Mouse (Mus musculus) liver, postnatal 0 days (tissue): ENCODE measurements at regions not wholly inside any gene's neighbourhood (a gene's known extent, or its start where the extent isn't known, plus 50 kb on each side); places are given as distances from the start of the nearest gene placed in this dataset.
A peak's percentile ranks its signal among the peaks of the same experiment; 100 is the strongest.

ENCODE experiments used
- ATAC-seq: fragments of 200-750 bp; cut with Nextera tagmentation; 2 replicates; pipeline ENCODE4 v1.8.0; 2017; ENCODE audit warnings: mild to moderate bottlenecking, moderate library complexity
- DNase-seq: peaks from one replicate; pipeline ENCODE4 v3.0.0-alpha.2; 2016
- H3K27ac ChIP-seq: fragments of 300-500 bp; sonication (generic); 2 replicates; pipeline ENCODE4 v1.5.1; 2014; ENCODE audit warnings: antibody characterized with exemption, moderate library complexity, mild to moderate bottlenecking, low read depth
- H3K27me3 ChIP-seq: fragments of 300-500 bp; sonication (generic); 2 replicates; pipeline ENCODE4 v1.6.1; 2014; ENCODE audit warnings: low read length, control low read depth, mixed read lengths; ENCODE audit not compliant: insufficient read depth
- H3K36me3 ChIP-seq: fragments of 300-500 bp; sonication (generic); replicated peaks from 2 replicates; pipeline ENCODE4 v1.6.1; 2014; ENCODE audit warnings: mild to moderate bottlenecking, control low read depth, low read length, moderate library complexity, mixed read lengths; ENCODE audit not compliant: insufficient read depth
- H3K4me1 ChIP-seq: fragments of 300-500 bp; sonication (generic); 2 replicates; pipeline ENCODE4 v1.6.1; 2014; ENCODE audit warnings: antibody characterized with exemption, mild to moderate bottlenecking, control low read depth; ENCODE audit not compliant: insufficient read depth
- H3K4me2 ChIP-seq: fragments of 300-500 bp; sonication (generic); 2 replicates; pipeline ENCODE4 v1.6.1; 2014; ENCODE audit warnings: low read depth, mild to moderate bottlenecking, low read length, moderate library complexity, mixed read lengths
- H3K4me3 ChIP-seq: fragments of 300-500 bp; sonication (generic); 2 replicates; pipeline ENCODE4 v1.5.1; 2014; ENCODE audit warnings: low read depth, low read length
- H3K9ac ChIP-seq: fragments of 300-500 bp; sonication (generic); replicated peaks from 2 replicates; pipeline ENCODE4 v1.6.1; 2014; ENCODE audit warnings: mild to moderate bottlenecking, moderate library complexity
- H3K9me3 ChIP-seq: fragments of 300-500 bp; sonication (generic); 2 replicates; pipeline ENCODE4 v1.6.1; 2016; ENCODE audit warnings: mild to moderate bottlenecking, control low read depth, low read length, mixed read lengths
- CTCF ChIP-seq: sonication (generic); IDR thresholded peaks from 2 replicates; pipeline ENCODE4 v1.5.1; 2016; ENCODE audit warnings: antibody characterized with exemption, low read depth
- EP300 ChIP-seq: IDR thresholded peaks from 2 replicates; pipeline ENCODE4 v1.6.1; 2016; ENCODE audit warnings: antibody characterized with exemption, low read depth, mild to moderate bottlenecking
- WGBS: fragments of 180-500 bp; shearing (Covaris S2); extraction: QIAGEN DNeasy Blood & Tissue Kit; methylation state at CpG from one replicate; pipeline ENCODE4 v1.1.7; 2014; ENCODE audit not compliant: insufficient replicate concordance; 5-methylcytosine and 5-hydroxymethylcytosine counted together

GRCm38 (mm10) chr3:132506095-132506494 lies 123.5 kb upstream of the Gimd1 start:
- H3K9ac ChIP-seq, result no peak overlapping the region
- DNase-seq (peak; percentile 61), ATAC-seq (peak; percentile 56)
- H3K36me3 ChIP-seq, result no peaks in the 10 kb centered on the region
- WGBS, result 10% methylated on average over 4 of the region's 4 CpGs
- no peak overlapping the region for H3K27ac ChIP-seq
- no peaks in the 10 kb centered on the region for H3K27me3 ChIP-seq
- no peak overlapping the region for H3K4me2 ChIP-seq
- no peaks in the 10 kb centered on the region for H3K9me3 ChIP-seq
- H3K4me1 ChIP-seq, result no peaks in the 10 kb centered on the region
- TF ChIP-seq CTCF (peak; percentile 76), EP300 (no peak)
- H3K4me3 ChIP-seq, result no peak overlapping the region

GRCm38 (mm10) chr3:132510240-132510639 lies 119.4 kb upstream of the Gimd1 start:
- H3K27ac ChIP-seq, result no peak overlapping the region
- no peaks in the 10 kb centered on the region for H3K36me3 ChIP-seq
- no peaks in the 10 kb centered on the region for H3K9me3 ChIP-seq
- 60% methylated on average over 1 of the region's 1 CpGs for WGBS
- ATAC-seq, result no peak
- H3K4me2 ChIP-seq, result no peak overlapping the region
- no peak for DNase-seq
- TF ChIP-seq EP300 (no peak), CTCF (no peak)
- H3K9ac ChIP-seq, result no peak overlapping the region
- H3K27me3 ChIP-seq, result no peaks in the 10 kb centered on the region
- H3K4me1 ChIP-seq, result no peaks in the 10 kb centered on the region
- H3K4me3 ChIP-seq, result no peak overlapping the region

GRCm38 (mm10) chr3:132512526-132513102 lies 117.0 kb upstream of the Gimd1 start:
- Histone ChIP-seq H3K4me1 (no peaks in the 10 kb centered on the region), H3K36me3 (no peaks in the 10 kb centered on the region), H3K27ac (no peak overlapping the region), H3K9ac (no peak overlapping the region), H3K9me3 (no peaks in the 10 kb centered on the region), H3K4me2 (no peak overlapping the region), H3K27me3 (no peaks in the 10 kb centered on the region), H3K4me3 (no peak overlapping the region)
- no peak for TF ChIP-seq EP300
- TF ChIP-seq CTCF, result no peak
- WGBS, result 75% methylated on average over 8 of the region's 8 CpGs
- DNase-seq (no peak), ATAC-seq (no peak)

GRCm38 (mm10) chr3:132533323-132533904 lies 96.2 kb upstream of the Gimd1 start:
- Histone ChIP-seq H3K4me2 (no peak overlapping the region), H3K36me3 (no peaks in the 10 kb centered on the region), H3K27ac (no peak overlapping the region), H3K9me3 (no peaks in the 10 kb centered on the region), H3K4me3 (no peak overlapping the region), H3K27me3 (no peaks in the 10 kb centered on the region), H3K4me1 (no peaks in the 10 kb centered on the region), H3K9ac (no peak overlapping the region)
- WGBS, result 65% methylated on average over 4 of the region's 4 CpGs
- DNase-seq (no peak), ATAC-seq (no peak)
- TF ChIP-seq CTCF (no peak), EP300 (no peak)

GRCm38 (mm10) chr3:132539780-132540658 lies 89.6 kb upstream of the Gimd1 start:
- Histone ChIP-seq H3K4me3 (no peak overlapping the region), H3K9ac (no peak overlapping the region), H3K4me2 (no peak overlapping the region), H3K27ac (no peak overlapping the region), H3K27me3 (no peaks in the 10 kb centered on the region), H3K36me3 (no peaks in the 10 kb centered on the region), H3K4me1 (no peaks in the 10 kb centered on the region), H3K9me3 (no peaks in the 10 kb centered on the region)
- DNase-seq (no peak), ATAC-seq (no peak)
- 76% methylated on average over 9 of the region's 9 CpGs for whole genome bisulfite sequencing
- TF ChIP-seq CTCF (no peak), EP300 (no peak)

GRCm38 (mm10) chr3:132551238-132551808 lies 78.3 kb upstream of the Gimd1 start:
- Histone ChIP-seq H3K9ac (no peak overlapping the region), H3K4me3 (no peak overlapping the region), H3K36me3 (no peaks in the 10 kb centered on the region), H3K4me1 (no peaks in the 10 kb centered on the region), H3K27me3 (no peaks in the 10 kb centered on the region), H3K9me3 (no peaks in the 10 kb centered on the region), H3K4me2 (no peak overlapping the region), H3K27ac (no peak overlapping the region)
- TF ChIP-seq EP300 (no peak), CTCF (no peak)
- no peak for DNase-seq
- no peak for ATAC-seq
- WGBS, result 78% methylated on average over 6 of the region's 6 CpGs
